Mouse (Mus musculus) liver, embryonic 11.5 days (tissue): Measurements from ENCODE around the gene P4ha2. TPM values are rescaled to one million over a fixed set of nuclear protein-coding genes. Genes with fewer than 3 reads are reported as not detected.

ENCODE experiments used
- ATAC-seq: fragments of 200-750 bp; cut with Nextera tagmentation; replicated peaks from 2 replicates; pipeline ENCODE4 v1.8.0; 2017; ENCODE audit warnings: moderate number of reproducible peaks, mild to moderate bottlenecking, moderate TSS enrichment, moderate library complexity; ENCODE audit not compliant: low FRiP score
- DNase-seq: peaks from one replicate; pipeline ENCODE4 v3.0.0-alpha.2; 2017; ENCODE audit warnings: low spot score
- H3K27ac ChIP-seq: fragments of 300-500 bp; sonication (generic); 2 replicates; pipeline ENCODE4 v1.5.1; 2014; ENCODE audit warnings: mild to moderate bottlenecking, low read depth, low read length, control low read depth
- H3K27me3 ChIP-seq: fragments of 300-500 bp; sonication (generic); replicated peaks from 2 replicates; pipeline ENCODE4 v1.6.1; 2014; ENCODE audit warnings: low read length, mixed read lengths; ENCODE audit not compliant: control insufficient read depth, insufficient read depth
- H3K36me3 ChIP-seq: fragments of 300-500 bp; sonication (generic); 2 replicates; pipeline ENCODE4 v1.6.1; 2014; ENCODE audit warnings: mild to moderate bottlenecking, low read length, moderate library complexity, mixed read lengths; ENCODE audit not compliant: control insufficient read depth, insufficient read depth
- H3K4me1 ChIP-seq: fragments of 300-500 bp; sonication (generic); replicated peaks from 2 replicates; pipeline ENCODE4 v1.6.1; 2014; ENCODE audit warnings: low read length, mixed read lengths; ENCODE audit not compliant: control insufficient read depth, insufficient read depth
- H3K4me2 ChIP-seq: fragments of 300-500 bp; sonication (generic); 2 replicates; pipeline ENCODE4 v1.6.1; 2014; ENCODE audit warnings: mild to moderate bottlenecking, control low read depth, moderate library complexity
- H3K4me3 ChIP-seq: fragments of 300-500 bp; sonication (generic); 2 replicates; pipeline ENCODE4 v1.5.1; 2014; ENCODE audit warnings: low read depth, low read length, control low read depth
- H3K9ac ChIP-seq: fragments of 300-500 bp; sonication (generic); 2 replicates; pipeline ENCODE4 v1.6.1; 2014; ENCODE audit warnings: low read depth, low read length, control low read depth
- H3K9me3 ChIP-seq: fragments of 300-500 bp; sonication (generic); 2 replicates; pipeline ENCODE4 v1.6.1; 2016; ENCODE audit warnings: low read length, inconsistent platforms, mixed read lengths; ENCODE audit not compliant: control insufficient read depth
- WGBS: fragments of 180-500 bp; shearing (Covaris S2); extraction: QIAGEN DNeasy Blood & Tissue Kit; methylation state at CpG from one replicate; pipeline ENCODE4 v1.1.7; 2014; 5-methylcytosine and 5-hydroxymethylcytosine counted together
- polyA plus RNA-seq: library from polyadenylated mRNA; unstranded; fragments of >200 nt; fragmentation: Nextera tagmentation; extraction: Ambion mirVana; gene quantifications from 2 replicates; pipeline ENCODE4 v1.2.1, GENCODE M21; 2014

P4ha2 gene
- polyA plus RNA-seq, 1 experiment from 2014 or later: 25.7 TPM

- no peak overlapping the region for H3K27ac ChIP-seq
- 87% methylated on average over 1 of the region's 1 CpGs for WGBS
- no peak overlapping the region for H3K4me2 ChIP-seq
- H3K9me3 ChIP-seq: no peaks in the 10 kb centered on the region
- no peaks in the 10 kb centered on the region for H3K4me1 ChIP-seq
- ATAC-seq (no peak), DNase-seq (no peak)
- no peak overlapping the region for H3K4me3 ChIP-seq
- peaks cover 13% of the 10 kb centered on the region for H3K27me3 ChIP-seq
- no peak overlapping the region for H3K9ac ChIP-seq
- no peaks in the 10 kb centered on the region for H3K36me3 ChIP-seq
Measured at GRCm38 (mm10) chr11:54076101-54076500, 23.8 kb upstream of the P4ha2 start.

DNA sequence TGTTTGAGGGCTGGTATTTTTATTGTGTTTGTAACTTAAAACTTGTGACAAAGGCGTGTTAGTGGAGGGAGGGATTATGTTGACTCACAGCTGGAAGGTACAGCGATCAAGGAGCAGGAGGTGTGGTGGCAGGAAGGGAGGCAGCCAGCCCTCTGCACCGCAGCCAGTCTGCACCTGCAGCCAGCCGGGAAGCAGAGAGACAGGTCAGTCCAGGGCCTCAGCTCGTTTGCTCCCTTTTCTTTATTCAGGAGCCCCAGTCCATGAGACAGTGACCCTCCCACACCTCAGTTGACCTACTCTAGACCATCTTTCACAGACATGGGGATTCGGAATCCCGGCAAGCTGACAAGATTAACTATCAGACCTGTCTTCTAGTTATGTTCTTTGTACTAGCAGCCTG is 19.5 kb upstream of the P4ha2 start:
- 38% methylated on average over 7 of the region's 7 CpGs for WGBS
- no peak for ATAC-seq
- no peaks in the 10 kb centered on the region for H3K9me3 ChIP-seq
- no peak overlapping the region for H3K4me3 ChIP-seq
- H3K9ac ChIP-seq: no peak overlapping the region
- H3K36me3 ChIP-seq: no peaks in the 10 kb centered on the region
- DNase-seq: peak; percentile 28
- H3K27ac ChIP-seq: no peak overlapping the region
- no peaks in the 10 kb centered on the region for H3K27me3 ChIP-seq
- no peak overlapping the region for H3K4me2 ChIP-seq
- H3K4me1 ChIP-seq: no peaks in the 10 kb centered on the region

GRCm38 (mm10) chr11:54082725-54083124 is 17.2 kb upstream of the P4ha2 start:
- H3K9me3 ChIP-seq: no peaks in the 10 kb centered on the region
- ATAC-seq: no peak
- H3K27ac ChIP-seq: no peak overlapping the region
- no peaks in the 10 kb centered on the region for H3K4me1 ChIP-seq
- no peak for DNase-seq
- H3K4me2 ChIP-seq: no peak overlapping the region
- H3K9ac ChIP-seq: no peak overlapping the region
- WGBS: 71% methylated on average over 5 of the region's 5 CpGs
- H3K27me3 ChIP-seq: no peaks in the 10 kb centered on the region
- no peak overlapping the region for H3K4me3 ChIP-seq
- H3K36me3 ChIP-seq: no peaks in the 10 kb centered on the region

GRCm38 (mm10) chr11:54084976-54085375 is 14.9 kb upstream of the P4ha2 start:
- WGBS: 79% methylated on average over 1 of the region's 1 CpGs

DNA sequence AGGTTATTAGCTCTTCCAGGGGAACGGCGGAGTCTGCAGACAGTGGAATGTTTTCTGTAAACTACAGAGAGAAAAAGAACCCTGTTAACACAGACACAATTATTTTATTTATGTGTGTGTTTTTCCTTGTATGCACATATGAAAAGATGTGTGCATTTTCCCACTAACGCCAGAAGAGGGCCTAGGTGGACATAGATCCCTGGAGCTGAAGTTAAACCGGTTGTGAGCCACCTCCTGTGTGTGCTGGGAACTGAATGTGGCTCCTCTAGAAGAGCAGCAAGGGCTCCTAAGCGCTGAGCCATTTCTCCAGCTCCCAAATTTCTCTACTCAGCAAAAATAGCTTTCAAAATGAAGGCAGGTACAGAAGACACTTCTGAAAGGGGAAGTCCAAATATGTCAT is 14.1 kb upstream of the P4ha2 start:
- DNase-seq (no peak), ATAC-seq (no peak)
- Histone ChIP-seq H3K36me3 (no peaks in the 10 kb centered on the region), H3K9me3 (no peaks in the 10 kb centered on the region), H3K4me2 (no peak overlapping the region), H3K4me1 (no peaks in the 10 kb centered on the region), H3K9ac (no peak overlapping the region), H3K4me3 (no peak overlapping the region), H3K27ac (no peak overlapping the region), H3K27me3 (no peaks in the 10 kb centered on the region)
- 66% methylated on average over 5 of the region's 5 CpGs for whole genome bisulfite sequencing

More at GRCm38 (mm10) chr11:54084976-54085375, 14.9 kb upstream of the P4ha2 start:
- no peak for ATAC-seq
- no peak overlapping the region for H3K27ac ChIP-seq
- H3K4me1 ChIP-seq: no peaks in the 10 kb centered on the region
- DNase-seq: no peak
- no peaks in the 10 kb centered on the region for H3K27me3 ChIP-seq
- H3K9ac ChIP-seq: no peak overlapping the region
- no peaks in the 10 kb centered on the region for H3K36me3 ChIP-seq
- no peak overlapping the region for H3K4me3 ChIP-seq
- no peak overlapping the region for H3K4me2 ChIP-seq
- no peaks in the 10 kb centered on the region for H3K9me3 ChIP-seq

GRCm38 (mm10) chr11:54088253-54088946 is 11.5 kb upstream of the P4ha2 start:
- no peak overlapping the region for H3K4me2 ChIP-seq
- no peak overlapping the region for H3K9ac ChIP-seq
- H3K4me1 ChIP-seq: peaks cover 4% of the 10 kb centered on the region; the same call in 1 of the 2 replicates
- no peaks in the 10 kb centered on the region for H3K36me3 ChIP-seq
- H3K27me3 ChIP-seq: no peaks in the 10 kb centered on the region
- no peak overlapping the region for H3K4me3 ChIP-seq
- ATAC-seq (no peak), DNase-seq (no peak)
- no peak overlapping the region for H3K27ac ChIP-seq
- H3K9me3 ChIP-seq: no peaks in the 10 kb centered on the region
- WGBS: 75% methylated on average over 7 of the region's 7 CpGs

- ATAC-seq: no peak
- no peak for DNase-seq
- 52% methylated on average over 5 of the region's 5 CpGs for WGBS
Measured at GRCm38 (mm10) chr11:54088947-54089317, 11.0 kb upstream of the P4ha2 start.

GRCm38 (mm10) chr11:54090091-54090879 is 9.6 kb upstream of the P4ha2 start:
- H3K4me1 ChIP-seq: peaks cover 4% of the 10 kb centered on the region; the same call in 1 of the 2 replicates
- DNase-seq: no peak
- H3K4me2 ChIP-seq: no peak overlapping the region
- 75% methylated on average over 1 of the region's 1 CpGs for WGBS
- H3K4me3 ChIP-seq: no peak overlapping the region
- H3K9ac ChIP-seq: no peak overlapping the region
- H3K36me3 ChIP-seq: no peaks in the 10 kb centered on the region
- no peak for ATAC-seq
- H3K9me3 ChIP-seq: no peaks in the 10 kb centered on the region
- H3K27ac ChIP-seq: no peak overlapping the region
- no peaks in the 10 kb centered on the region for H3K27me3 ChIP-seq

More at GRCm38 (mm10) chr11:54088947-54089317, 11.0 kb upstream of the P4ha2 start:
- Histone ChIP-seq H3K9ac (no peak overlapping the region), H3K9me3 (no peaks in the 10 kb centered on the region), H3K4me3 (no peak overlapping the region), H3K27ac (no peak overlapping the region), H3K36me3 (no peaks in the 10 kb centered on the region), H3K4me2 (no peak overlapping the region), H3K27me3 (no peaks in the 10 kb centered on the region), H3K4me1 (peaks cover 4% of the 10 kb centered on the region; the same call in 1 of the 2 replicates)
